Mouse (Mus musculus) midbrain, embryonic 10.5 days (tissue): ENCODE measurements around the gene Mettl7a3. TPM values are rescaled to one million over a fixed set of nuclear protein-coding genes. Genes with fewer than 3 reads are reported as not detected.
"Not testable (repeated sequence)": the region's sequence is repeated elsewhere in the genome, so short reads cannot be mapped to it uniquely, and the experiment has no call there.

Experiments used
- DNase-seq: peaks from one replicate; pipeline ENCODE4 v3.0.0-alpha.2; 2017; ENCODE audit warnings: low spot score
- H3K27ac ChIP-seq: fragments of 300-500 bp; sonication (generic); replicated peaks from 2 replicates; pipeline ENCODE4 v1.5.1; 2016; ENCODE audit warnings: mild to moderate bottlenecking
- H3K27me3 ChIP-seq: fragments of 300-500 bp; sonication (generic); 2 replicates; pipeline ENCODE4 v1.6.1; 2016; ENCODE audit warnings: low read depth, mild to moderate bottlenecking; ENCODE audit not compliant: poor library complexity, severe bottlenecking
- H3K36me3 ChIP-seq: fragments of 300-500 bp; sonication (generic); 2 replicates; pipeline ENCODE4 v1.6.1; 2016; ENCODE audit warnings: mild to moderate bottlenecking, moderate library complexity
- H3K4me1 ChIP-seq: fragments of 300-500 bp; sonication (generic); 2 replicates; pipeline ENCODE4 v1.6.1; 2016
- H3K4me3 ChIP-seq: fragments of 300-500 bp; sonication (generic); 2 replicates; pipeline ENCODE4 v1.5.1; 2016; ENCODE audit warnings: mild to moderate bottlenecking, moderate library complexity
- H3K9me3 ChIP-seq: fragments of 300-500 bp; sonication (generic); replicated peaks from 2 replicates; pipeline ENCODE4 v1.6.1; 2016; ENCODE audit warnings: mild to moderate bottlenecking
- WGBS: fragments of 180-500 bp; shearing (Covaris S2); methylation state at CpG from one replicate; pipeline ENCODE4 v1.1.7; 2016; 5-methylcytosine and 5-hydroxymethylcytosine counted together
- polyA plus RNA-seq: library from polyadenylated mRNA; unstranded; fragments of >200 nt; fragmentation: Nextera tagmentation; extraction: Ambion mirVana; gene quantifications from 2 replicates; pipeline ENCODE4 v1.2.1, GENCODE M21; 2016

The Mettl7a3 gene
- polyA plus RNA-seq, 1 experiment from 2014 or later, result not detected

GRCm38 (mm10) chr15:100377847-100378505 lies 43.2 kb downstream of the Mettl7a3 start:
- H3K4me1 ChIP-seq, H3K27ac ChIP-seq, H3K27me3 ChIP-seq, H3K9me3 ChIP-seq, DNase-seq, H3K36me3 ChIP-seq, H3K4me3 ChIP-seq: not testable (repeated sequence)
- 39% methylated on average over 3 of the region's 9 CpGs for WGBS

- Histone ChIP-seq H3K27me3 (no peaks in the 10 kb centered on the region), H3K36me3 (no peaks in the 10 kb centered on the region), H3K4me3 (no peak overlapping the region), H3K27ac (no peak overlapping the region), H3K9me3 (no peaks in the 10 kb centered on the region), H3K4me1 (0 out of 2 replicates have a peak, but pooled peaks cover 3% of the 10 kb centered on the region)
- no peak for DNase-seq
- WGBS, result 89% methylated on average over 8 of the region's 8 CpGs
These were observed 44.9 kb downstream of the Mettl7a3 start for GRCm38 (mm10) chr15:100379658-100380057.

GRCm38 (mm10) chr15:100380104-100380503 lies 45.4 kb downstream of the Mettl7a3 start:
- Histone ChIP-seq H3K36me3 (no peaks in the 10 kb centered on the region), H3K9me3 (no peaks in the 10 kb centered on the region), H3K4me3 (no peak overlapping the region), H3K27me3 (no peaks in the 10 kb centered on the region), H3K27ac (no peak overlapping the region), H3K4me1 (0 out of 2 replicates have a peak, but pooled peaks cover 3% of the 10 kb centered on the region)
- WGBS, result 73% methylated on average over 2 of the region's 2 CpGs
- no peak for DNase-seq

GRCm38 (mm10) chr15:100385705-100386104 lies 51.0 kb downstream of the Mettl7a3 start:
- WGBS, result 95% methylated on average over 9 of the region's 9 CpGs
- no peak overlapping the region for H3K4me3 ChIP-seq
- H3K36me3 ChIP-seq, result no peaks in the 10 kb centered on the region
- H3K4me1 ChIP-seq, result peaks cover 13% of the 10 kb centered on the region
- H3K27me3 ChIP-seq, result no peaks in the 10 kb centered on the region
- DNase-seq, result no peak
- H3K9me3 ChIP-seq, result no peaks in the 10 kb centered on the region
- H3K27ac ChIP-seq, result no peak overlapping the region

GRCm38 (mm10) chr15:100387544-100388223 lies 53.0 kb downstream of the Mettl7a3 start:
- Histone ChIP-seq H3K4me3 (no peak overlapping the region), H3K4me1 (peaks cover 13% of the 10 kb centered on the region), H3K9me3 (no peaks in the 10 kb centered on the region), H3K27me3 (no peaks in the 10 kb centered on the region), H3K27ac (no peak overlapping the region), H3K36me3 (peaks cover 3% of the 10 kb centered on the region)
- WGBS, result 95% methylated on average over 17 of the region's 17 CpGs
- DNase-seq, result no peak

- Histone ChIP-seq H3K27ac (no peak overlapping the region), H3K9me3 (no peaks in the 10 kb centered on the region), H3K4me1 (peaks cover 13% of the 10 kb centered on the region), H3K4me3 (no peak overlapping the region), H3K36me3 (peaks cover 8% of the 10 kb centered on the region), H3K27me3 (no peaks in the 10 kb centered on the region)
- no peak for DNase-seq
- WGBS, result 92% methylated on average over 16 of the region's 16 CpGs
These were observed 53.6 kb downstream of the Mettl7a3 start for GRCm38 (mm10) chr15:100388224-100388835.

GRCm38 (mm10) chr15:100388886-100389285 lies 54.2 kb downstream of the Mettl7a3 start:
- Histone ChIP-seq H3K4me3 (no peak overlapping the region), H3K36me3 (peaks cover 14% of the 10 kb centered on the region), H3K9me3 (no peaks in the 10 kb centered on the region), H3K27ac (no peak overlapping the region), H3K27me3 (no peaks in the 10 kb centered on the region), H3K4me1 (peaks cover 12% of the 10 kb centered on the region)
- DNase-seq, result no peak
- 70% methylated on average over 9 of the region's 9 CpGs for WGBS

Other genes starting within 250 kb of the Mettl7a3 start
- 33.6 and 33.7 TPM in 2 replicates for gene Atf1, start 107.1 kb upstream of the Mettl7a3 start, polyA plus RNA-seq
- not detected in 2 replicates for gene Tmprss12, start 54.1 kb upstream of the Mettl7a3 start, polyA plus RNA-seq
- 4.9 and 5.8 TPM in 2 replicates for gene Mettl7a1, start 30.8 kb upstream of the Mettl7a3 start, polyA plus RNA-seq
- gene Methig1, start 18.2 kb downstream of the Mettl7a3 start, polyA plus RNA-seq, result not detected in 2 replicates
- gene Mettl7a2, start 18.3 kb downstream of the Mettl7a3 start, polyA plus RNA-seq, result not detected in 2 replicates
- not detected in 2 replicates for gene Higd1c, start 29.6 kb downstream of the Mettl7a3 start, polyA plus RNA-seq
- 0.04 TPM in 1 of 2 replicates, not detected in the other for gene Gm5475, start 87.2 kb downstream of the Mettl7a3 start, polyA plus RNA-seq
- 26.3 and 26.7 TPM in 2 replicates for gene Slc11a2, start 90.1 kb downstream of the Mettl7a3 start, polyA plus RNA-seq
- 44.1 and 47.3 TPM in 2 replicates for gene Letmd1, start 134.1 kb downstream of the Mettl7a3 start, polyA plus RNA-seq
- 16.7 and 22.0 TPM in 2 replicates for gene Csrnp2, start 160.6 kb downstream of the Mettl7a3 start, polyA plus RNA-seq
- 34.5 and 39.5 TPM in 2 replicates for gene Tfcp2, start 217.1 kb downstream of the Mettl7a3 start, polyA plus RNA-seq